Mouse (Mus musculus): ENCODE results near the gene Rho.

The Rho gene

GRCm38 (mm10) chr6:115978596-115978995 lies 47.0 kb downstream of the Rho start:
- no peak for DNase-seq

- no peak for DNase-seq
Measured at GRCm38 (mm10) chr6:115982889-115983288, 51.3 kb downstream of the Rho start.

- no peak for DNase-seq
Measured at GRCm38 (mm10) chr6:115983306-115984038, 51.9 kb downstream of the Rho start.

GRCm38 (mm10) chr6:115984580-115984979 lies 53.0 kb downstream of the Rho start:
- DNase-seq, result no peak

- no peak for DNase-seq
Measured at GRCm38 (mm10) chr6:115985622-115986021, 54.1 kb downstream of the Rho start.

GRCm38 (mm10) chr6:115986472-115987095 lies 55.0 kb downstream of the Rho start:
- DNase-seq, result no peak

- DNase-seq, result no peak
Measured at GRCm38 (mm10) chr6:115987096-115987747, 55.7 kb downstream of the Rho start.

GRCm38 (mm10) chr6:115989032-115989431 lies 57.5 kb downstream of the Rho start:
- no peak for DNase-seq

GRCm38 (mm10) chr6:115989607-115990006 lies 58.1 kb downstream of the Rho start:
- no peak for DNase-seq
